Mouse (Mus musculus): ENCODE measurements around the gene Gimap5.

Gene Gimap5

GRCm38 (mm10) chr6:48745959-48746889 lies at the start of gene Gimap5:
Gene Gimap5, plus strand, starts transcription at chr6:48746197.
- no peak for DNase-seq (ENCODE audit: low spot score in 2 of 2)

- DNase-seq (ENCODE audit: low spot score in 2 of 2), result no peak
Measured at GRCm38 (mm10) chr6:48696830-48697554, 49.0 kb upstream of the Gimap5 start.

GRCm38 (mm10) chr6:48697555-48697930 lies 48.5 kb upstream of the Gimap5 start:
- no peak for DNase-seq (ENCODE audit: low spot score in 2 of 2)

- DNase-seq (ENCODE audit: low spot score in 2 of 2), result no peak
Measured at GRCm38 (mm10) chr6:48698066-48698856, 47.7 kb upstream of the Gimap5 start.

GRCm38 (mm10) chr6:48698888-48699287 lies 47.1 kb upstream of the Gimap5 start:
- no peak for DNase-seq (ENCODE audit: low spot score in 2 of 2)

- DNase-seq (ENCODE audit: low spot score in 2 of 2), result no peak
Measured at GRCm38 (mm10) chr6:48700251-48701075, 45.5 kb upstream of the Gimap5 start.

GRCm38 (mm10) chr6:48702146-48702545 lies 43.9 kb upstream of the Gimap5 start:
- DNase-seq (ENCODE audit: low spot score in 2 of 2), result no peak

GRCm38 (mm10) chr6:48702601-48703000 lies 43.4 kb upstream of the Gimap5 start:
- no peak for DNase-seq (ENCODE audit: low spot score in 2 of 2)

GRCm38 (mm10) chr6:48704146-48704545 lies 41.9 kb upstream of the Gimap5 start:
- DNase-seq (ENCODE audit: low spot score in 2 of 2), result no peak

- DNase-seq (ENCODE audit: low spot score in 2 of 2), result no peak
Measured at GRCm38 (mm10) chr6:48706130-48706529, 39.9 kb upstream of the Gimap5 start.

GRCm38 (mm10) chr6:48718455-48718854 lies 27.5 kb upstream of the Gimap5 start, which contains the start of the genes Gm28053 and Gimap7:
Gene Gm28053, plus strand, starts transcription at chr6:48718607.
Gene Gimap7, plus strand, starts transcription at chr6:48718621.
- no peak for DNase-seq (ENCODE audit: low spot score in 2 of 2)

GRCm38 (mm10) chr6:48720326-48720725 lies 25.7 kb upstream of the Gimap5 start:
- DNase-seq (ENCODE audit: low spot score in 2 of 2), result no peak

- no peak for DNase-seq (ENCODE audit: low spot score in 2 of 2)
Measured at GRCm38 (mm10) chr6:48723468-48723867, 22.5 kb upstream of the Gimap5 start.

- no peak for DNase-seq (ENCODE audit: low spot score in 2 of 2)
Measured at GRCm38 (mm10) chr6:48725476-48725875, 20.5 kb upstream of the Gimap5 start.

GRCm38 (mm10) chr6:48727761-48728160 lies 18.2 kb upstream of the Gimap5 start:
- DNase-seq (ENCODE audit: low spot score in 2 of 2), result no peak

GRCm38 (mm10) chr6:48732864-48733304 lies 13.1 kb upstream of the Gimap5 start:
- DNase-seq (ENCODE audit: low spot score in 2 of 2), result no peak

- DNase-seq (ENCODE audit: low spot score in 2 of 2), result no peak
Measured at GRCm38 (mm10) chr6:48733660-48734059, 12.3 kb upstream of the Gimap5 start.

GRCm38 (mm10) chr6:48737053-48737452 lies 8.9 kb upstream of the Gimap5 start:
- no peak for DNase-seq (ENCODE audit: low spot score in 2 of 2)

GRCm38 (mm10) chr6:48737688-48738087 lies 8.3 kb upstream of the Gimap5 start:
- DNase-seq (ENCODE audit: low spot score in 2 of 2), result no peak

GRCm38 (mm10) chr6:48738961-48739779 lies 6.8 kb upstream of the Gimap5 start, which contains the start of gene Gimap1:
Gene Gimap1, plus strand, starts transcription at chr6:48739054.
- DNase-seq (ENCODE audit: low spot score in 2 of 2), result no peak
